ENCODE assay signal across 8 mouse cellular contexts in genomic region chr4:62503374-62503970, GRCm38 (mm10). TPM values are rescaled to one million over a fixed set of nuclear protein-coding genes. Genes with fewer than 3 reads are reported as not detected.
DNase-seq lines count a peak whose midpoint lies in the region; ATAC-seq and TF ChIP-seq lines count a peak whose summit lies in the region.

Gene Hdhd3, minus strand, starts transcription at chr4:62503467.

- H3K27ac ChIP-seq in left cerebral cortex, adult 2 months, result peak within 1 kb of the TSS; percentile 95
- peak within 1 kb of the TSS; percentile 15; the same call in 1 of the 2 replicates for H3K27ac ChIP-seq in cortical plate, adult 2 months (ENCODE audit: insufficient read depth, low read length)
- H3K27ac ChIP-seq in intestine, embryonic 15.5 days, result peak within 1 kb of the TSS; percentile 93
- peak within 1 kb of the TSS; percentile 78 for H3K27ac ChIP-seq in neural tube, embryonic 15.5 days (replicated peaks)

- TF ChIP-seq CTCF in left cerebral cortex, adult 2 months (IDR thresholded peaks at IDR 0.05), result no peak
- no peak for TF ChIP-seq CTCF in cortical plate, adult 2 months (IDR thresholded peaks at IDR 0.05; ENCODE audit: extremely low read depth, insufficient read depth, low read length)

- intact Hi-C loops in left cerebral cortex, adult 2 months (cut with DNase I), result loop anchor here (5.0 kb wide), 1 partner anchor 96 kb away; the partner anchor contains the start of genes Cdc26 and Prpf4

- H3K4me3 ChIP-seq in left cerebral cortex, adult 2 months, result peak within 1 kb of the TSS; percentile 82
- peak within 1 kb of the TSS; percentile 66 for H3K4me3 ChIP-seq in cortical plate, adult 2 months (ENCODE audit: insufficient read depth, low read length)
- H3K4me3 ChIP-seq in intestine, embryonic 15.5 days (replicated peaks), result peak within 1 kb of the TSS; percentile 86
- H3K4me3 ChIP-seq in neural tube, embryonic 15.5 days (replicated peaks), result peak within 1 kb of the TSS; percentile 77

- no peaks in the 10 kb centered on the region for H3K9me3 ChIP-seq in intestine, embryonic 15.5 days
- no peaks in the 10 kb centered on the region for H3K9me3 ChIP-seq in neural tube, embryonic 15.5 days (replicated peaks)

- H3K36me3 ChIP-seq in intestine, embryonic 15.5 days, result peaks cover 17% of the 10 kb centered on the region
- H3K36me3 ChIP-seq in neural tube, embryonic 15.5 days, result peaks cover 26% of the 10 kb centered on the region

- H3K9ac ChIP-seq in intestine, embryonic 15.5 days, result peak within 1 kb of the TSS; percentile 86
- H3K9ac ChIP-seq in neural tube, embryonic 15.5 days (replicated peaks), result peak within 1 kb of the TSS; percentile 77

- no peaks in the 10 kb centered on the region for H3K27me3 ChIP-seq in intestine, embryonic 15.5 days (replicated peaks)
- H3K27me3 ChIP-seq in neural tube, embryonic 15.5 days (replicated peaks), result no peaks in the 10 kb centered on the region

- TF ChIP-seq POLR2A in cortical plate, adult 2 months (IDR thresholded peaks at IDR 0.05; ENCODE audit: extremely low read depth, insufficient read depth, low read length), result no peak

- WGBS in intestine, embryonic 15.5 days, result 64% methylated on average over 3 of the region's 3 CpGs
- WGBS in neural tube, embryonic 15.5 days, result 90% methylated on average over 3 of the region's 3 CpGs

- peak within 1 kb of the TSS; percentile 72 for H3K4me2 ChIP-seq in intestine, embryonic 15.5 days (replicated peaks)
- H3K4me2 ChIP-seq in neural tube, embryonic 15.5 days, result peak within 1 kb of the TSS; percentile 78

- ATAC-seq in intestine, embryonic 15.5 days, result no peak
- ATAC-seq in neural tube, embryonic 15.5 days (ENCODE audit: low FRiP score), result no peak

- H3K4me1 ChIP-seq in cortical plate, adult 2 months (ENCODE audit: control insufficient read depth, insufficient read depth, low read length), result no peaks in the 10 kb centered on the region; the same call in 1 of the 2 replicates
- H3K4me1 ChIP-seq in intestine, embryonic 15.5 days (replicated peaks), result 0 out of 2 replicates have a peak, but pooled peaks cover 9% of the 10 kb centered on the region
- peaks cover 13% of the 10 kb centered on the region for H3K4me1 ChIP-seq in neural tube, embryonic 15.5 days

- DNase-seq in left cerebral cortex, adult 2 months (ENCODE audit: extremely low spot score in 1 of 2, low spot score in 2 of 2), result no peak
- no peak for DNase-seq in left cerebral cortex, adult 9 months (ENCODE audit: low spot score in 2 of 2)
- DNase-seq in gastrocnemius, adult 18-20 months (ENCODE audit: low spot score), result no peak
- no peak for DNase-seq in right cerebral cortex, postnatal 10 days (ENCODE audit: low spot score in 2 of 2)
- DNase-seq in natural killer cell, adult 2 months (ENCODE audit: low spot score in 2 of 2), result no peak

RNA-seq across cellular contexts. Expression of gene Hdhd3, which starts in this region (rescaled TPM):
- 10 to 100 TPM in 1 of 2 experiments, 1 to 10 TPM in 1; 8.3 to 10.3 TPM for total RNA-seq in left cerebral cortex, adult 2 months (2021)
- 7.6 and 8.4 TPM in 2 replicates for polyA plus RNA-seq in cortical plate, adult 2 months (2012; rRNA removed)
- polyA plus RNA-seq in intestine, embryonic 15.5 days (2015; fragmentation: Nextera tagmentation; extraction: Ambion mirVana), result 61.6 and 76.4 TPM in 2 replicates
- 12.6 and 13.4 TPM in 2 replicates for polyA plus RNA-seq in neural tube, embryonic 15.5 days (2015; fragmentation: Nextera tagmentation; extraction: Ambion mirVana)
- total RNA-seq in gastrocnemius, adult 18-20 months (2021), result 1 to 10 TPM; 1.1 to 1.3 TPM

Comparison
In these comparisons a context has a peak if more than half of its experiments do, and no peak if none do; other contexts are left out.
1. RNA of gene Hdhd3 (total RNA-seq): 8.3 to 10.3 TPM in left cerebral cortex, adult 2 months; 1.1 to 1.3 TPM in gastrocnemius, adult 18-20 months; every median in the first group is over 4 times any median in the second.
2. H3K27ac ChIP-seq: peak in every context shown above with its lines; median percentile 95 in left cerebral cortex, adult 2 months; 93 in intestine, embryonic 15.5 days; 78 in neural tube, embryonic 15.5 days; 15 in cortical plate, adult 2 months.
3. Peak in every context shown above with its lines, with median percentiles within 50 percentile points of each other: H3K4me3 ChIP-seq.